Mouse (Mus musculus) midbrain, embryonic 13.5 days (tissue): ENCODE results near the gene Fam131b. TPM values are rescaled to one million over a fixed set of nuclear protein-coding genes. Genes with fewer than 3 reads are reported as not detected.

Source experiments
- polyA plus RNA-seq: library from polyadenylated mRNA; unstranded; fragments of >200 nt; fragmentation: Nextera tagmentation; extraction: Ambion mirVana; gene quantifications from 2 replicates; pipeline ENCODE4 v1.2.1, GENCODE M21; 2015

Gene Fam131b
- polyA plus RNA-seq, 1 experiment from 2014 or later, result 5.7 TPM

Other genes with a start within 250 kb of the Fam131b start
- gene Tas2r139, start 183.7 kb downstream of the Fam131b start, polyA plus RNA-seq, result not detected in 2 replicates
- gene Tas2r144, start 109.3 kb downstream of the Fam131b start, polyA plus RNA-seq, result not detected in 2 replicates
- gene Gstk1, start 78.7 kb downstream of the Fam131b start, polyA plus RNA-seq, result 9.1 and 10.8 TPM in 2 replicates
- 0.18 TPM in 1 of 2 replicates, not detected in the other for gene Tmem139, start 62.7 kb downstream of the Fam131b start, polyA plus RNA-seq
- gene Casp2, start 59.7 kb downstream of the Fam131b start, polyA plus RNA-seq, result 57.3 and 57.6 TPM in 2 replicates
- gene Clcn1, start 38.0 kb downstream of the Fam131b start, polyA plus RNA-seq, result 1.9 TPM in 2 replicates
- gene Zyx, start 25.0 kb upstream of the Fam131b start, polyA plus RNA-seq, result 43.2 and 46.2 TPM in 2 replicates
- 0.24 TPM in 2 replicates for gene Epha1, start 48.6 kb upstream of the Fam131b start, polyA plus RNA-seq
- not detected in 2 replicates for gene Tas2r143, start 75.6 kb upstream of the Fam131b start, polyA plus RNA-seq
- not detected in 2 replicates for gene Tas2r135, start 80.8 kb upstream of the Fam131b start, polyA plus RNA-seq
- gene Tas2r126, start 109.9 kb upstream of the Fam131b start, polyA plus RNA-seq, result not detected in 2 replicates
- not detected in 2 replicates for gene Olfr458, start 140.6 kb upstream of the Fam131b start, polyA plus RNA-seq
- not detected in 2 replicates for gene Olfr457, start 151.7 kb upstream of the Fam131b start, polyA plus RNA-seq
- gene Olfr456, start 162.6 kb upstream of the Fam131b start, polyA plus RNA-seq, result not detected in 2 replicates
- not detected in 2 replicates for gene Olfr455, start 222.9 kb upstream of the Fam131b start, polyA plus RNA-seq